Mouse (Mus musculus) embryonic facial prominence, embryonic 14.5 days (tissue): ENCODE results near the gene Agap1. TPM values are rescaled to one million over a fixed set of nuclear protein-coding genes. Genes with fewer than 3 reads are reported as not detected.
A peak's percentile ranks its signal among the peaks of the same experiment; 100 is the strongest.

Experiments used
- ATAC-seq: fragments of 200-750 bp; cut with Nextera tagmentation; 2 replicates; pipeline ENCODE4 v1.8.0; 2017; ENCODE audit warnings: low read depth, moderate number of reproducible peaks, moderate TSS enrichment
- DNase-seq: peaks from one replicate; pipeline ENCODE4 v3.0.0-alpha.2; 2015; ENCODE audit warnings: low spot score
- H3K27ac ChIP-seq: fragments of 300-500 bp; sonication (generic); replicated peaks from 2 replicates; pipeline ENCODE4 v1.5.1; 2014; ENCODE audit warnings: low read depth, mild to moderate bottlenecking, low read length, moderate library complexity
- H3K27me3 ChIP-seq: fragments of 300-500 bp; sonication (generic); replicated peaks from 2 replicates; pipeline ENCODE4 v1.6.1; 2014; ENCODE audit warnings: low read length; ENCODE audit not compliant: control insufficient read depth, insufficient read depth
- H3K36me3 ChIP-seq: fragments of 300-500 bp; sonication (generic); 2 replicates; pipeline ENCODE4 v1.6.1; 2014; ENCODE audit warnings: low read length, mixed read lengths; ENCODE audit not compliant: control insufficient read depth, insufficient read depth
- H3K4me1 ChIP-seq: fragments of 300-500 bp; sonication (generic); 2 replicates; pipeline ENCODE4 v1.6.1; 2014; ENCODE audit warnings: antibody characterized with exemption, low read length; ENCODE audit not compliant: control insufficient read depth, insufficient read depth
- H3K4me2 ChIP-seq: fragments of 300-500 bp; sonication (generic); 2 replicates; pipeline ENCODE4 v1.6.1; 2014; ENCODE audit warnings: low read depth, mild to moderate bottlenecking, low read length, moderate library complexity, mixed read lengths
- H3K4me3 ChIP-seq: fragments of 300-500 bp; sonication (generic); 2 replicates; pipeline ENCODE4 v1.5.1; 2014; ENCODE audit warnings: low read depth, mild to moderate bottlenecking, low read length
- H3K9ac ChIP-seq: fragments of 300-500 bp; sonication (generic); 2 replicates; pipeline ENCODE4 v1.6.1; 2014; ENCODE audit warnings: low read depth, mild to moderate bottlenecking, low read length, moderate library complexity, mixed read lengths
- H3K9me3 ChIP-seq: fragments of 300-500 bp; sonication (generic); 2 replicates; pipeline ENCODE4 v1.6.1; 2016; ENCODE audit warnings: low read length; ENCODE audit not compliant: control insufficient read depth
- WGBS: fragments of 180-500 bp; shearing (Covaris S2); extraction: QIAGEN DNeasy Blood & Tissue Kit; methylation state at CpG from one replicate; pipeline ENCODE4 v1.1.7; 2014; 5-methylcytosine and 5-hydroxymethylcytosine counted together
- polyA plus RNA-seq: library from polyadenylated mRNA; unstranded; fragments of >200 nt; fragmentation: Nextera tagmentation; extraction: Ambion mirVana; gene quantifications from 2 replicates; pipeline ENCODE4 v1.2.1, GENCODE M21; 2014

Agap1 gene
- polyA plus RNA-seq, 1 experiment from 2014 or later, result 19.9 TPM

GRCm38 (mm10) chr1:89660804-89661203 is 206.2 kb downstream of the Agap1 start:
- Histone ChIP-seq H3K27me3 (no peaks in the 10 kb centered on the region), H3K9ac (no peak overlapping the region), H3K36me3 (peaks cover 15% of the 10 kb centered on the region), H3K27ac (no peak overlapping the region), H3K4me2 (no peak overlapping the region), H3K9me3 (no peaks in the 10 kb centered on the region), H3K4me3 (no peak overlapping the region), H3K4me1 (peaks cover 6% of the 10 kb centered on the region; the same call in 1 of the 2 replicates)
- no peak for DNase-seq
- ATAC-seq, result no peak
- WGBS, result 95% methylated on average over 4 of the region's 4 CpGs

GRCm38 (mm10) chr1:89666154-89666553 is 211.5 kb downstream of the Agap1 start:
- WGBS, result 87% methylated on average over 5 of the region's 5 CpGs
- no peaks in the 10 kb centered on the region for H3K27me3 ChIP-seq
- H3K36me3 ChIP-seq, result peaks cover 31% of the 10 kb centered on the region
- no peaks in the 10 kb centered on the region for H3K9me3 ChIP-seq
- ATAC-seq (no peak), DNase-seq (no peak)
- no peak overlapping the region for H3K4me3 ChIP-seq
- no peaks in the 10 kb centered on the region for H3K4me1 ChIP-seq
- H3K27ac ChIP-seq, result no peak overlapping the region
- no peak overlapping the region for H3K4me2 ChIP-seq
- no peak overlapping the region; the same call in 1 of the 2 replicates for H3K9ac ChIP-seq

- 80% methylated on average over 7 of the region's 7 CpGs for WGBS
These were observed 212.8 kb downstream of the Agap1 start for GRCm38 (mm10) chr1:89667387-89667786.

GRCm38 (mm10) chr1:89668635-89669034 is 214.0 kb downstream of the Agap1 start:
- ATAC-seq (no peak), DNase-seq (no peak)
- H3K9ac ChIP-seq, result no peak overlapping the region
- H3K9me3 ChIP-seq, result no peaks in the 10 kb centered on the region
- WGBS, result 75% methylated on average over 9 of the region's 9 CpGs
- no peak overlapping the region for H3K27ac ChIP-seq
- no peak overlapping the region for H3K4me2 ChIP-seq
- no peaks in the 10 kb centered on the region for H3K4me1 ChIP-seq
- H3K27me3 ChIP-seq, result no peaks in the 10 kb centered on the region
- peaks cover 52% of the 10 kb centered on the region for H3K36me3 ChIP-seq
- H3K4me3 ChIP-seq, result no peak overlapping the region

More at GRCm38 (mm10) chr1:89667387-89667786, 212.8 kb downstream of the Agap1 start:
- Histone ChIP-seq H3K4me2 (no peak overlapping the region), H3K9me3 (no peaks in the 10 kb centered on the region), H3K4me3 (no peak overlapping the region), H3K27ac (no peak overlapping the region), H3K4me1 (no peaks in the 10 kb centered on the region), H3K27me3 (no peaks in the 10 kb centered on the region), H3K36me3 (peaks cover 43% of the 10 kb centered on the region), H3K9ac (no peak overlapping the region)
- DNase-seq (no peak), ATAC-seq (no peak)

- Histone ChIP-seq H3K9me3 (no peaks in the 10 kb centered on the region), H3K9ac (no peak overlapping the region), H3K4me2 (no peak overlapping the region), H3K36me3 (peaks cover 46% of the 10 kb centered on the region), H3K27ac (no peak overlapping the region), H3K4me1 (no peaks in the 10 kb centered on the region), H3K27me3 (no peaks in the 10 kb centered on the region), H3K4me3 (no peak overlapping the region)
- 68% methylated on average over 26 of the region's 26 CpGs for WGBS
- DNase-seq (peak; percentile 16), ATAC-seq (no peak)
These were observed 216.6 kb downstream of the Agap1 start for GRCm38 (mm10) chr1:89671110-89671787.

GRCm38 (mm10) chr1:89673071-89673470 is 218.5 kb downstream of the Agap1 start:
- Histone ChIP-seq H3K4me2 (no peak overlapping the region), H3K27me3 (no peaks in the 10 kb centered on the region), H3K9me3 (no peaks in the 10 kb centered on the region), H3K27ac (no peak overlapping the region), H3K4me1 (no peaks in the 10 kb centered on the region), H3K9ac (no peak overlapping the region), H3K4me3 (no peak overlapping the region), H3K36me3 (peaks cover 43% of the 10 kb centered on the region)
- 66% methylated on average over 6 of the region's 6 CpGs for WGBS
- no peak for DNase-seq
- ATAC-seq, result no peak

- Histone ChIP-seq H3K36me3 (peaks cover 43% of the 10 kb centered on the region), H3K4me2 (no peak overlapping the region), H3K27me3 (no peaks in the 10 kb centered on the region), H3K27ac (no peak overlapping the region), H3K9ac (no peak overlapping the region), H3K4me1 (no peaks in the 10 kb centered on the region), H3K4me3 (no peak overlapping the region), H3K9me3 (no peaks in the 10 kb centered on the region)
- WGBS, result 74% methylated on average over 3 of the region's 3 CpGs
- DNase-seq, result peak; percentile 43
- ATAC-seq, result peak; percentile 53; the same call in 1 of the 2 replicates
These were observed 219.1 kb downstream of the Agap1 start for GRCm38 (mm10) chr1:89673686-89674085.

- Histone ChIP-seq H3K36me3 (peaks cover 43% of the 10 kb centered on the region), H3K4me3 (no peak overlapping the region), H3K27ac (no peak overlapping the region), H3K27me3 (no peaks in the 10 kb centered on the region), H3K4me1 (no peaks in the 10 kb centered on the region), H3K9me3 (no peaks in the 10 kb centered on the region), H3K4me2 (no peak overlapping the region), H3K9ac (no peak overlapping the region)
- no peak for DNase-seq
- WGBS, result 87% methylated on average over 9 of the region's 9 CpGs
- ATAC-seq, result no peak
These were observed 220.1 kb downstream of the Agap1 start for GRCm38 (mm10) chr1:89674681-89675080.

- WGBS, result 87% methylated on average over 4 of the region's 4 CpGs
- Histone ChIP-seq H3K27ac (no peak overlapping the region), H3K36me3 (peaks cover 31% of the 10 kb centered on the region), H3K9me3 (no peaks in the 10 kb centered on the region), H3K9ac (no peak overlapping the region), H3K4me1 (no peaks in the 10 kb centered on the region), H3K4me2 (no peak overlapping the region), H3K27me3 (no peaks in the 10 kb centered on the region), H3K4me3 (no peak overlapping the region)
- ATAC-seq (no peak), DNase-seq (no peak)
These were observed 221.8 kb downstream of the Agap1 start for GRCm38 (mm10) chr1:89676411-89676810.
